Mouse (Mus musculus): Measurements from ENCODE around the gene Fam20a. TPM values are rescaled to one million over a fixed set of nuclear protein-coding genes. Genes with fewer than 3 reads are reported as not detected.
"Not testable (repeated sequence)": the region's sequence is repeated elsewhere in the genome, so short reads cannot be mapped to it uniquely, and the experiment has no call there.

Fam20a gene
- polyA plus RNA-seq, 1 experiment: 3.4 TPM

DNA sequence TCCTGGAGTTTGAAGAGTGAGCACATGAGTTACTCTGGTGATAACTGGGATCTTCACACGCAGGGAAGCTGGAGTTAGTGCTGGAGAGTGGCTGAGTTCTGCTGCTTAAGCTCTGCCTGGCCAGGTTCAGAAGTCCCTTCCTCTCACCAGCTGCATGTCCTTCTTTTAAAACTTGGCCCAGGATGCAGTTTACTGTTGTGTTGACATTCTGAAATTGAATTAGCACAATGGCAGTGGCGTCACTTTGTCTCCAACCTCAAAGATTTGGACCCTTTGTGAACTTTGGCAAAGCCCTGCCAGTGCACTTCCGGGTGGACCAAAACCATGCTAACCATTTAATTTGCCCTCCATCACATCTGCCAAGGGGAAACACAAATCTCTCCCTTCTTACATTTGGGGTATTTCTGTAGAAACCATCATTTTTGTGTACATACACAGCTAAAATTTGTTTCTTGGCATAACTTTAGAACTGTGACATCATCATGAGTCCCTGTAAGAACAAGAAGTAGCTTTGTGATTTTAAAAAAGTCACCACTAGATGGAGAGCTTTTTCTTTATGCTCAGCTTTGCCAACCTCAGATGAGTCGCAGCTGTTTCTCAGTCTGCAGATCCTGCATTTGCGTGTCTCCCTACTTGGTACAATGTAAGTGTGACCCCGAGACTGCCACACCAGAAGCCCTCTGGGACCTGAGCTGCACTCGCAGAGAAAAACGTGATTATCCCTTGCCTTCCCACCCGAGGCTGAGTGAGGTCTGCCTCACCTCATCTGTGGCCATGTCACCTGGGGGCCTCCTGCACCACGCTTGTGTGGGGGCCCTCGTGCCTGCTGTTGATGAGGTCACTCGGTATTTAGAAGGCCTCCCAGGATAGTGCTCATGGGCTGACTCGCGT, 51.8 kb downstream of the Fam20a start:
- no peak overlapping the region for H3K4me3 ChIP-seq (replicated peaks; ENCODE audit: control insufficient read depth, low read depth, low read length)
- H3K27ac ChIP-seq (ENCODE audit: control insufficient read depth, insufficient read depth, low read depth, low read length, poor library complexity): no peak overlapping the region
- H3K4me1 ChIP-seq (ENCODE audit: control insufficient read depth, insufficient read depth, low read length): no peaks in the 10 kb centered on the region; the same call in 1 of the 2 replicates
- 57% methylated on average over 14 of the region's 14 CpGs for WGBS
- no peak for TF ChIP-seq POLR2A (IDR thresholded peaks at IDR 0.05; ENCODE audit: borderline replicate concordance, control insufficient read depth, low read depth, low read length)

DNA sequence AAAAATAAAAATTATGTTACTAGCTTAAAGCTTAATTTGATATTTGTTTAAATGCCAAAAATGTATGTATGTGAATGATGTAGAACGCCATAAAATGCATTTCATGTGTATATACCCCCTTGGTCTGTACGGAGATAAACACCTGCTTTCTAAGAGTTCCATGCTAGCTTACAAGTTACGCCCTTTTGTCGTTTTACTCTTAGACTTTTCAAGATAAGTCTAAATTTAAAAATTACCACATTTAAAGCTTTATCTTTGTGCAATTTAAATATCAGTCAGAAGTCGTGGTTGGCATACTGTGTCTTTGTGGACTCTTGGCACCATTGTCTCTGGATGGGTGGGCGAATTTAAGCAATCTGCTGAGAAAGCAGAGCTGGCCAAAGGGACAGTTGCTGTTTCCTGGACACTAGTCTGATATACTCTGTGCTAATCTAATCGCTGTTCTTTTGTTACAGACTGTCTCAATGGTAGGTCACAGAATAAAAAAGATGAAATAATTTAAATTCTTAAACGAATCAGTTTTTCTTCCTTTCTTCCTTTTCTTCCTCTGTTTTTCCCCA, 52.9 kb downstream of the Fam20a start:
- H3K4me1 ChIP-seq (ENCODE audit: control insufficient read depth, insufficient read depth, low read length): no peaks in the 10 kb centered on the region; the same call in 1 of the 2 replicates
- no peak overlapping the region for H3K4me3 ChIP-seq (replicated peaks; ENCODE audit: control insufficient read depth, low read depth, low read length)
- H3K27ac ChIP-seq (ENCODE audit: control insufficient read depth, insufficient read depth, low read depth, low read length, poor library complexity): no peak overlapping the region
- 68% methylated on average over 8 of the region's 8 CpGs for WGBS
- TF ChIP-seq POLR2A (IDR thresholded peaks at IDR 0.05; ENCODE audit: borderline replicate concordance, control insufficient read depth, low read depth, low read length): no peak

DNA sequence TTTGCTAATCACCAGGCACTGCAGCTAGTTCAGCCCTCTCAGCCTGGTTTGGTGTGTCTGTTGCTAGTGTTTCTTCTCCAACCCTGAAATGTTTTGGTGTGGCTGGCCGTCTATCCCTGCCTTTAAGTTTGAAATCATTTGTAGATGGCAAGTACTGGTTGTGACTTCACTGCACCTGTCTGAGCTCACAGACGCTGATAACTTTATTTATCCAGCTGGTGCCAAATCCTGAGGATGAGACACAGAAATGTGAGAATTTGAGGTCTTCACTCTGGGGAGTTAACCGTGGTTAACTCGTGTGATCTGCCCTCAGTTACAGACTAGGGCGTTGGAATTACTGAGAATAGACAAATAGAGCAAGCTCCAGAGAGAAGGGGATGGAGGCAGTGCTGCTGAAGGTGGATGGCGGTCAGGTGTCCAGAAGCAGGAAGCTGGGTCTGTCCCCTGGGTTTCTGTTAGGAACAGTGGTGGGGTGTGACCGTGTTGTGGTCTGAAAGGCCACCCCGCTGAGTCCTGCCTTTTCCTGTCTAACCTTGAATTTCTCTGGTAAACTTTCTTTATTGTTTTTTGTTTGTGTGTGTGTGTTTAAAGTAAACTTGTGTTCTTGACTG, 53.9 kb downstream of the Fam20a start:
- Histone ChIP-seq H3K4me3 (replicated peaks; ENCODE audit: control insufficient read depth, low read depth, low read length) (no peak overlapping the region), H3K4me1 (ENCODE audit: control insufficient read depth, insufficient read depth, low read length) (no peaks in the 10 kb centered on the region; the same call in 1 of the 2 replicates), H3K27ac (ENCODE audit: control insufficient read depth, insufficient read depth, low read depth, low read length, poor library complexity) (no peak overlapping the region)
- no peak for TF ChIP-seq POLR2A (IDR thresholded peaks at IDR 0.05; ENCODE audit: borderline replicate concordance, control insufficient read depth, low read depth, low read length)
- no peak for TF ChIP-seq CTCF (IDR thresholded peaks at IDR 0.05; ENCODE audit: control insufficient read depth, insufficient read depth, low read length)
- 59% methylated on average over 8 of the region's 8 CpGs for WGBS

DNA sequence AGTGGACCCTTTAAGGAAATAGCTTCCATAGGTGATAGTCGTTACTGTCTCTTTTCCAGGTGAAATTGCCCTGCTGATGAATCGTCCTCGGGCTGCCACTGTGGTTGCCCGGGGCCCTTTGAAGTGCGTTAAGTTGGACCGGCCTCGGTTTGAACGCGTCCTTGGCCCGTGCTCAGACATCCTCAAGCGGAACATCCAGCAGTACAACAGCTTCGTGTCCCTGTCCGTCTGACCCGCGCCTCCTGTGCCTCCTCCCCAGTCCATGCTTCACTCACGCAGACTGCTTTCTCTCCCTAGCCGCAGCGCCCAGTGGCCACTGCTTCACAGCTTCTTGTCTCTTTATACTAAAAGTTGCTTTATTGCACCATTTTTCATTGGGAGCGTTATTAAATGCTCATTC, 54.7 kb downstream of the Fam20a start:
- no peak overlapping the region for H3K4me3 ChIP-seq (replicated peaks; ENCODE audit: control insufficient read depth, low read depth, low read length)
- no peaks in the 10 kb centered on the region; the same call in 1 of the 2 replicates for H3K4me1 ChIP-seq (ENCODE audit: control insufficient read depth, insufficient read depth, low read length)
- WGBS: 93% methylated on average over 19 of the region's 19 CpGs
- H3K27ac ChIP-seq (ENCODE audit: control insufficient read depth, insufficient read depth, low read depth, low read length, poor library complexity): no peak overlapping the region
- no peak for TF ChIP-seq POLR2A (IDR thresholded peaks at IDR 0.05; ENCODE audit: borderline replicate concordance, control insufficient read depth, low read depth, low read length)
- TF ChIP-seq CTCF (IDR thresholded peaks at IDR 0.05; ENCODE audit: control insufficient read depth, insufficient read depth, low read length): no peak

DNA sequence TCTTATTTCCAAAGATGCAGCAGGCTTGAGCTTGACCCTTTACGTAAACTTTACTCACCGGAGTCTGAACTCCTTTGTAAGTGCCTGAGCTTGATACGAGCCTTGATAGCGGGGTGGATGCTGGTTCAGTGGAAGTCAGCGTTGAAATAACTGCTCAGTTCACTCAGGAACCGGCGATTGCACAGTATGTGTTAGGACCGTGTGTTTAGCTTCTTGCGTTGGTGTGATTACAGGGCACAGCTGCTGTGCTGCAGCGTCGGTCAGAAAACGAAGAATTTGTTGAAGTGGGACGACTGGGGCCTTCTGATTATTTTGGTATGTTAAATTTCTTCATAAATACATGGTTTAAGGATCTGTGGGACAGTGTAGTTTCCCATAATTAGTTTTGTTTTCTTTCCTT, 55.7 kb downstream of the Fam20a start:
- 88% methylated on average over 13 of the region's 13 CpGs for WGBS
- TF ChIP-seq POLR2A (IDR thresholded peaks at IDR 0.05; ENCODE audit: borderline replicate concordance, control insufficient read depth, low read depth, low read length) (no peak), CTCF (IDR thresholded peaks at IDR 0.05; ENCODE audit: control insufficient read depth, insufficient read depth, low read length) (no peak)
- H3K4me3 ChIP-seq (replicated peaks; ENCODE audit: control insufficient read depth, low read depth, low read length): no peak overlapping the region
- H3K27ac ChIP-seq (ENCODE audit: control insufficient read depth, insufficient read depth, low read depth, low read length, poor library complexity): no peak overlapping the region
- no peaks in the 10 kb centered on the region; the same call in 1 of the 2 replicates for H3K4me1 ChIP-seq (ENCODE audit: control insufficient read depth, insufficient read depth, low read length)

DNA sequence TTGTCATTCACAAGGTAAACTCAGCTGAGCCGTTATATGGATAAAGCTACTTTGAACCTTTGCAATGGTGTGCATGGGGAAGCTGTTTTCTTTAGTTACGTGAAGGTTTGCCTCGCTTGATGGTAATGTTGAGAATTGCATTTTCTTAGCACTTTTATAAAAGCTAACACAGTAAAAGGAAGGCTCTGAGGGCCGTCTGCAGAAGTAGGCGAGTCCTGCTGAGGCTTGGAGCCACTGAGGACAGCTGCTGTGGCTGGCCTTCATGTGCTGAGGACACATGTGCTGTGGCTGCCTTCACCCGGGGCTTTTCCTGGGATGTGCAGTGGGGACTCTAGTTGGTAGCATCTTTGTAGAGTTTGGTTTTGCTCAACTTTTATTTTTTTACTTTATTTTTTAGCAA, 56.7 kb downstream of the Fam20a start:
- Histone ChIP-seq H3K4me1 (ENCODE audit: control insufficient read depth, insufficient read depth, low read length) (no peaks in the 10 kb centered on the region), H3K27ac (ENCODE audit: control insufficient read depth, insufficient read depth, low read depth, low read length, poor library complexity) (no peak overlapping the region), H3K4me3 (replicated peaks; ENCODE audit: control insufficient read depth, low read depth, low read length) (no peak overlapping the region)
- 85% methylated on average over 6 of the region's 6 CpGs for WGBS
- no peak for TF ChIP-seq POLR2A (IDR thresholded peaks at IDR 0.05; ENCODE audit: borderline replicate concordance, control insufficient read depth, low read depth, low read length)
- TF ChIP-seq CTCF (IDR thresholded peaks at IDR 0.05; ENCODE audit: control insufficient read depth, insufficient read depth, low read length): no peak

DNA sequence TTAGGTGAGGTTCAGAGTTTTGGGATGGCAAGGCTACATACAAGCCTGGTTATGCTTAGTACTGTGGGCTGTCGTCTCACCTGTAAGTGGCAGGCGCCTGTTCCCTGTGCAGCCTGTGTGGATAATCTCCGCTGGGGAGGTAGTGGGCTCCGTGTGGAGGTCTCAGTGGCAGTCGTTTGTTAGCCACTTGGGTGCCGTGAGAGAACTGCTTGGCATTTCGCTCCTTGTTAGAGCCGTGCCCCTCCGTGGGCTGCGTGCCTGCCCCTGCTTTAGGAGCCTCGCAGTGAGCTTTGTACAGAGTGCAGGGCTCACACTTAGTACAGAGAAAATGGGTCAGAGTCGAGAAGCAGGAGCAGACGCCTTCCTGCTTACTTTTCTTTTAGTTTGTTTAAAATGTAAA, 57.8 kb downstream of the Fam20a start:
- Histone ChIP-seq H3K4me1 (ENCODE audit: control insufficient read depth, insufficient read depth, low read length) (no peaks in the 10 kb centered on the region), H3K4me3 (replicated peaks; ENCODE audit: control insufficient read depth, low read depth, low read length) (no peak overlapping the region), H3K27ac (ENCODE audit: control insufficient read depth, insufficient read depth, low read depth, low read length, poor library complexity) (no peak overlapping the region)
- 91% methylated on average over 13 of the region's 13 CpGs for WGBS
- no peak for TF ChIP-seq POLR2A (IDR thresholded peaks at IDR 0.05; ENCODE audit: borderline replicate concordance, control insufficient read depth, low read depth, low read length)

DNA sequence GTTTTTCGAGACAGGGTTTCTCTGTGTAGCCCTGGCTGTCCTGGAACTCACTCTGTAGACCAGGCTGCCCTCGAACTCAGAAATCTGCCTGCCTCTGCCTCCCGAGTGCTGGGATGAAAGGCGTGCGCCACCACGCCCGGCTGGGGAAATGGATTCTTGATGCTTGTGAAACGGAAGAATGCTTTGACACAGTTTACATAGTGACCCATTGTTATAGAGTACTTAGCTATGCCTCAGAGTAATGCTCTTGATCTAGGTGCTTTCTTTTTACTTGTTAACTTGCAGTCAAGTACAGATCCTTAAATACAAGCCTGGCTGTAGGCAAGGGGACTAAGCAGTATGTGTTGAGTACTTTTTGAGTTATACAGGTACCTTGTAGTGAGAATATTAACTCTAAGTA, 61.6 kb downstream of the Fam20a start:
- not testable (repeated sequence) for H3K4me1 ChIP-seq (ENCODE audit: control insufficient read depth, insufficient read depth, low read length); H3K4me3 ChIP-seq (replicated peaks; ENCODE audit: control insufficient read depth, low read depth, low read length); H3K27ac ChIP-seq (ENCODE audit: control insufficient read depth, insufficient read depth, low read depth, low read length, poor library complexity)
- WGBS: 92% methylated on average over 8 of the region's 8 CpGs
